Mouse (Mus musculus): Measurements from ENCODE around the gene Pkig.
"Not testable (repeated sequence)": the region's sequence is repeated elsewhere in the genome, so short reads cannot be mapped to it uniquely, and the experiment has no call there.

Gene Pkig

DNA sequence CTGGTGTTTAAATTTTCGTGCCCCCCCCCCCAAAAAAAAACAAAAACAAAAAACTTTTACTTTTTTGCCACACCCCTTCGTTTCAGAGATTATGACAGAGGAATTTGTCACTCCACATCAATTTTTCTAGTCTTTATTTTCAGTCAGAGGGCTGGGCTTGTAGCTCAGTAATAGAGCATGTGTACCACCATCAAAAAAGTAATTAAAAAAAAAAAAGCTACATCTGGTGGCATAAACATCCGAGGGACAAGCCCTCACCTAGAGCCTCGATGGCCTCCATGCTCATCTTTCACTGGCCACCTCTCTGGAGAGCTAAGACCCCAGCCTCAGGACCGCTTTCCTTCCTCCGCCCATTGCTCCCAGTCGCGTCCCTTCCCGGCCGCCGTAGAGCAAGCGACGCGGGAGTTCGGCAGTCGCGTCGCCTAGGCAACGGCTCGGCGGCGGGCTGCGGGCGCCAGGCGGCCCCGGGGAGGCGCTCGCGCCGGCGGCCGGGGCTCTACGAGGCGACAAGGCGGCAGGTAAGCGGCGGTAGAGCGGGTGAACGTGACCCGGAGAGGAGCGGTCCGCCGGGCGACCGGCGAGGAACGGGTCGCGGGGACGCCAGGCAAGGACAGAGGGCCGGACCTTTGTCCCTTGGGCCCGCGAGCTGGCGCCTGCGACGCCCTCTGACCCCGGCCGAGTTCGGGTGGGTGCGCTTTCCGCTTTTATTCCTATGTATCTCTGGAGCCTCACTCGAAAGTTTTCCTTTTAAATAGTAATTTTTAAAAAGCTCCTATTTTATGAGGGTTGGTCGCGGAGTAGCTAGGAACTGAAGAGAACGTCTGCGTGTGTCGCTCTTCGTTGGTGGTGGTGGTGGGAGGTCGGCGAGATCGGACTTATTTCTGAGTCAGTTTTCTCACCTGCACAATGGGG, at the start of gene Pkig:
TSS of gene Pkig (plus strand) at position 412 of the 912 bp plus-strand sequence.
- DNase-seq (ENCODE audit: low read depth) = peak; percentile 87

DNA sequence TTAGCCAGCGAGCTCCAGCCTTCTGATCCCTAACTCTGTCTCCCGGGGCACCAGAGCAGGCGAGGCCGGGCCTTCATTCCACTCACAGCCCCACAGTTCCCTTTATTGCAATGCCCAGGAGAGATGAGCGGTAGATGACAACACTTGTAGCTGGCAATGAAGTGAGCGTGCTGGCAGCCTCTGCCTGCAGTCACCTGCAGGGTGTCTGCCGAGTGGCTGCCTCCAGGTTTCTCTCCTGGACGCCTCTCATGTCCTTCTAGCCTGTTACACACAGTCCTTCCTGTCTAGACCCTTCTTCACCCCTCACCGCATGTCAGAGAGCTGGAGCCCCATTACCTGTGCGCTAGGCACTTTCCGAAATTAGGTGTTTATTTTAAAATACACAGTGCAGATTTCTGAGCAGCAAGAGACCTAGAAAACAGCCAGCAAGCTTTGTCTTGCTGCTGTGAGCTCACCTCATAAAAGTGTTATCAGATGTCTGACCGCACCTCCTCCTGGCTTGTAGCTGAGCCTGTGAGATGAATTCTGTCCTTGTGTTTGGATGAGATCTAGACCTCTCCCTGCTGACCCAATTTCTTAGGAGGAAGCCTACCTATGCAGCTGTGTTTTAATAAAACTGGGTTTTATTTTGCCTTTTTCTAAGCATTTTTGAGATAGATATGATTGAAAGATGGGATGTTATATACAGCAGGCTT, 48.8 kb upstream of the Pkig start:
- no peak for DNase-seq (ENCODE audit: low read depth)

DNA sequence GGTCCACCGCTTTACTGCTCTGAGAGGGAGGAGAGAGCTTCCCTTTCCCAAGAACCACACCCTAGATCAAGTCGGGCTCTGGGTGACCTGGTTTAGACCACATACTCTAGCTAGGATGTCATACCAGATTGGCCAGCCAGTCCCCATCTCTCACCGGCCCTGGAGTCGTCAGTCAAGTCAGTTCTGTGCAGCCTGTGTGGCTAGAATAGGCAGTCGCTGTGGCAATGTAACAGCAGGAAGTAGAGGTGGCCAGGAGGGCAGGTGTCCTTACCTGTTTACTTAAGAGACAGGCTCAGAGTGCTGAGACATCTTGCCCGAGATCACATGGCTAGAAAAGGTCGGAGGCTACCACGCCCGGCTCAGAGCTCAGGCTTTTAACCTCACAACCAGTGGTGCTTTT, 47.0 kb upstream of the Pkig start:
- no peak for DNase-seq (ENCODE audit: low read depth)

DNA sequence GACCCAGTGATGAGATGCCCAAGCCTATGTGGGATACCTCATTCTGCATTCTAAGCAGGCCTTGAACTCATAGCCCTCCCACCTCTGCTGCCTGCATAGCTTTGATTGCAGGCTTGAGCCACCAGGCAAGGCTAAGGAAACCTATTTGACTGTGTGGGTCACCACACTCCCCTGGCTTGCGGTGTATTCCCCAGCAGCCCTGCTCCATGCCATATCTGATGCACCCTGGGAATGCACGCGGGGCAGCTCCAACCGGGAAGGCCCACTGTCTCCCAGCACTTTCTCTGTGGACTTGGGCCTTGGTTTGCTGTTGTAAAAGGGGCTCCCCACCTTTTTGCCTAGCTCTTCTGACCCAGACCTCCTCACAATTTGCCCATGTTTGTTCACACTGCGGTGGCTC, 45.0 kb upstream of the Pkig start:
- no peak for DNase-seq (ENCODE audit: low read depth)

DNA sequence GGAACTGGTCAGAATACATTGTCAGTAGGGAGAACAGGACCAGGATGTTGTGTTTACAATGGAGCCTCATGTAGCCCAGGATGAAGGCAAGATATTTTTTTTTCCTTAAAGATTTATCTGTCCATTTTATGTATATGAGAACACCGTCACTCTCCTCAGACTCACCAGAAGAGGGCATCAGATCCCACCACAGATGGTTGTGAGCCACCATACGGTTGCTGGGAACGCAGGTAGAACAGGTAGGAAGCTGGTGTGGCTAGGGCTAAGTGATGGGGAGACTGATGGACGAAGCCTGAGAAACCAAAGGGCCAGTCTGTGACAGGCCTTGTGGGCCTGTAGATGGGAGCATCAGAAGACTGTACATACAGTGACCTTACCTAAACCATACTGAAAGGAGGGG, 44.2 kb upstream of the Pkig start:
- DNase-seq (ENCODE audit: low read depth) = no peak

DNA sequence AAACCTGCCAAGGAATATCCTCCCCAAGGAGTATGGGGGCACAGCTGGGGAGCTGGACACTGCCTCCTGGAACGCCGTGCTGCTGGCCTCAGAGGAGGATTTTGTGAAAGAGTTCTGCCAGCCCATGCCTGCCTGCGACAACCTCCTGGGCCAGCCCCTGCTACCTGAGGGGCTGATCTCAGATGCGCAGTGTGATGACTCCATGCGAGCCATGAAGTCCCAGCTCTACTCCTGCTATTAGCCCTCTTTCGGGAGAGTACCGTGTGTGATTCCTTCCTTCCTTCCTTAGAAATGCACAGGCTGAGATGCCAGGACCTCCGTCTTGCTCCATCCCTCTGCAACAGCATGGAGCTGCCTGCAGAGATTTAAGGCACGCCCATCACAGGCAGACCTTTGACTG, 42.8 kb upstream of the Pkig start:
- no peak for DNase-seq (ENCODE audit: low read depth)

DNA sequence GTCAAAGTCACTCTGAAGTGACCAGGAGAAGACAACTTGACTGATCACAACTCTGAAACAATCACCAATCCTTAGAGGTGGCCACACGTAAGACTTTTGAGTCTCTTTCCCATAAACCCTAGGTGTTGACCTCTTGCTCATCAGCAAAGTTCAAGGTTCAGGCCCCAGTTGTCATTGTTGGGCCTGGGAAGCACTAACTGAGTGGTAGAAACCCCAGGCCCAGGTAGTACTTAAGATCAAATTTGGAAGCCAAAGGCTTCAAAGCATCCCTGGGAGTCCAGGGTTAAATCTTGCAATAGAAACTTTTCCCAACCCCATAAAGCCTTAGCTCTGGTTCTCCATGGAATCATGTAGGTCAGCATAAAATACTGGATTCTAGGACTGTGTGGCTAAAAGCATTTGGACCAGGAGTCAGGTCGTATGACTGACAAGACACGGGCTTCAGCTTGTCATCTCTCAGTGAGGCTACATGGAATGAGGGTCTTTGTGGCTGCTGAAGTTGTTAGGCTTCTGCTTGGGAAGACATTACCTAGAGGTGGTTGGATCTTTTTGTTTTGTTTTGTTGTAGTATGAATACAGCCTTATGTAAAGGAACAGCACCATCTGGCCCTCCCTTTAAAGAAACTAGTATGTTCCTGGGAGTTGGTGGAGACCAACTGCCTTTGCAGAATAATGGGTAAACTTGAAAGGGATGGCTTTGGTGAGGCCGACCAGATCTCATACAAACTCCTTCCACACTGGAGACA, 42.1 kb upstream of the Pkig start:
- DNase-seq (ENCODE audit: low read depth) = no peak

DNA sequence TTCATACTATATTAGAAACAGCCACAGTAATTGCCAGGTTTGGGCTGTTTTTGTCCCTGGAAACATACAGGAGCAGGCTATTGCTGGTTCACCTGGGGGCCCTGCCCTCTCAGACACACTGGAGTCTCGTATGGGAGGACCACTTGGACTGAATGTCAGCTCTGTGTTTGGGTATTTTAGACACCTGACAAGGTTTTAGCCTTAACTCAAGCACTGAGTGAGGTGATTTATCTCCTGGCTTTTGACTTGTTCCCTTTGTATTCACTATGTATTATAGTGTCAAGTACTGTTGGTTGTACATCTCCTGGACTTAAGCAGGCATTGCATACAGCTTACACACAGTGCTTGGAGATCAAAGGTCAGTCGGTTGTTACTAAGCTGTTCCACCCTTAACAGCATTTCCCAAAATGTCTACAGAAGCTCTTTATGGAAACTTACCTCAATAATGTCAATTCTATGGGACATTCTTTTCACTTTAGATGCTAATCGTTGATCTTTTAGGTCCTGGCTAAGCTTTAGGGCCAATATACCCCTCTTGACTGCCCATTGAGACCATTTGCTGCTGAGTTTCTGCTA, 41.4 kb upstream of the Pkig start:
- DNase-seq (ENCODE audit: low read depth) = no peak

DNA sequence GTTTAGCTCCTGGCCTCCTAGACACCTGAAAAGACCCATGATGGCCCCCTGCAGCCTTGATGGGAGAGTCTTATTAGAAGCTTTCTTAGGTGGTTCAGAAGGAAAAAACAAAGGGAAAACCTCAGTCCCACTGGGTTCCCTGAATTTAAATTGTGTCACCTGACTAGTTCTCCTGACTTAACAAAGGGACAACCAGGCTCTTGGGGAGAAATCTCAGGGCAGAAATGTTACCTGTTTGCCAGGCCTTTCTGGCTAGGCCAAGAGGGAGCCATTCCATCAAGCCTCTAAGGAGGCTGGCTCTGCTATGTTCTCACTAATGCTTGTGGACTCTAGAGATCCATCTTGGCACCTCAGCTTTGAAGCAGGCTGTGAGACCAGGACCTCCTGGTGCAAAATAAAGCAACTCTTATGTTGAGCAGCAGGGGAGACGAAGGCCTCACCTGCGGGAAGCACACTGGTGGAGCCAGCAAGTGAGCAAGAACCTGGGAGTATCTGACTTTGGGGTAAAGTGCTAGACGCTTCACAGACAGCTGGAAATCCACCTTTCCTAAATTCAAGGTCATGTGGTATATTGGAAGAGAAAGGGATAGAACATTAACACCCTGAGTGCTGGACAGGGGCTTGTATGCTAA, 40.8 kb upstream of the Pkig start:
- no peak for DNase-seq (ENCODE audit: low read depth)

DNA sequence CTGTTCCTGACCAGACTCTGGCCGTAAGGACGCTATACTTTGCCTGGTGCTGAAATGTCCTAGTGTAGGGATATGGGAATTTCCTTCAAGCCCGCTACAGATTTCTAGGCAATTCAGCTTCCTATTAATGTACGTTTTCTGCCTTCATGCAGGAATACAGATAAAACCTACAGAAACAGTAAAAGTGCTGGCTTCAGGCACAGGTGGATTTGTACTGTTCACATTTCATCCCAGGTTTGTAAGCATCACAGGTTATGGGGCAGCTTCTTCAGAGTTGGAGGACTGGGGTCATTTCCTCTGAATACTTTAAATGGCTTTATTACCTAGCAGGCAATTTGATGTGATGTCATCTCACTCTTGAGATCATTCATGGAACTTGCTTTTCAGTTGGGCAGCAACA, 40.3 kb upstream of the Pkig start:
- DNase-seq (ENCODE audit: low read depth) = no peak

DNA sequence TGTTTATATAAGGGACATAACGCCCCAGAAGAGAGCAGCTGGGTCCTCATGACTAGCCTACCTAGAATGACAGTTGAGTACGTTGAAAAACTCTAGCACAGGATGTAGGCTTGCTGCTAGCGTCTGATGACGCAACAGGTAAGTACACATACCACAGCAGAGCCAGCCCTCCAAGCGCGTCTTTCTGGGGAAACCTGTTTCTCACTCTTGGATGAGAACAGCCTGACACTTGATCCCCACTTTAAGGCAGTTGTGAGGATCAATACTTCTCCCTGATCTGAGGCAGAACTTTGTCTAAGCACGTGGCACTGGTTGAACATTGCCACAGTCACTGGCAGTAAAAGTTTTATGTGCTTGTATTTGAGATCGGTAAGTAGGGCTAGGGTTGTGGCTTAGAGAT, 37.7 kb upstream of the Pkig start:
- DNase-seq (ENCODE audit: low read depth) = no peak

DNA sequence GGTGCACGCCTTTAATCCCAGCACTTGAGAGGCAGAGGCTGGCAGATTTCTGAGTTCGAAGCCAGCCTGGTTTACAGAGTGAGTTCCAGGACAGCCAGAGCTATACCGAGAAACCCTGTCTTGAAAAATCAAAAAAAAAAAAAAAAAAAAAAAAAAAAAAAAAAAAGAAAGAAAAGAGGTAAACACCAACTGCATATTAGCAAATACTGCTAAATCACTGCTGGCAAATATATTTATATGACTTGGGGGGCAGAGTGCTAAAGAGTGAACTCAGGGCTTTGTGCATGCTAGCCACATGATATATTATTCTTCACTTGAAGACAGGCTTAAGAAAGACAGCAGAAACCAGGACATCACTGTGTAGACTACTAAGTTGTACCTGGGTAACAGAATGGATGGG, 36.8 kb upstream of the Pkig start:
- not testable (repeated sequence) for DNase-seq (ENCODE audit: low read depth)

DNA sequence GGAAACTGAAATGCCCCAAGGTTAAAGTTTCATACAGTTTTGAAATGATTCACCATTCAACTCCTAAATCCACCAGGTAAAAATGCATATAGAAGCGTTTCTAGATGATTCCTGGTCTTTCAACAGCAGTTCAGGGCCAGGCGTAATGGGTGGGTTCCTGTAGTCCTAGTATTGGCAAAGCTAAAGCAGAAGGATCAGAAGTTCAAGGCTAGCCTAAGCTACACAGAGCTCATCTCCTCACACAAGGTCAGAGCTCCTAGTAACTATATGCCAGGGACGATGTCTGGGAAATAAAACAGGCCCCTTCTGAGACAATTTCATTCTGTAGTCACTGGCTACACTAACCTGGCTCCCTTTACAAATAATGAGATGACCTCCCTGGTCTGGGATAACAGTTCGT, 27.0 kb upstream of the Pkig start:
- DNase-seq (ENCODE audit: low read depth) = no peak

DNA sequence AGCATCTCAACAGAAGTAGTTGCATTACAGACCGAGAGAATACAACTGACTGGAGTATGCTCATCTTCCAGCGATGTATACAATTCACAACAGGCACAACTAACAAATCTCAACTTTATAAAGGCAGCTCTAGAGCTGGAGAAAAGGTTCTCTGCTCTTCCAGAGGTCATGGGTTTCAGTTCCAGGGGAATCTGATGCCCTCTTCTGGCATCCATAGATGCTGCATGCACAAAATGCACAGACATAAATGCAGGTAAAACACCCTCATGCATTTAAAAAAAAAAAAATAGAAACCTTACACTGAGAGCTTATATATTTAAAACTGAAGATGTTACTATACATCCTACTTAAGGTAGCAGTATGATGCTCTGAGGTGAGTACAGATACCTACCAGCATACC, 26.5 kb upstream of the Pkig start:
- DNase-seq (ENCODE audit: low read depth) = no peak

DNA sequence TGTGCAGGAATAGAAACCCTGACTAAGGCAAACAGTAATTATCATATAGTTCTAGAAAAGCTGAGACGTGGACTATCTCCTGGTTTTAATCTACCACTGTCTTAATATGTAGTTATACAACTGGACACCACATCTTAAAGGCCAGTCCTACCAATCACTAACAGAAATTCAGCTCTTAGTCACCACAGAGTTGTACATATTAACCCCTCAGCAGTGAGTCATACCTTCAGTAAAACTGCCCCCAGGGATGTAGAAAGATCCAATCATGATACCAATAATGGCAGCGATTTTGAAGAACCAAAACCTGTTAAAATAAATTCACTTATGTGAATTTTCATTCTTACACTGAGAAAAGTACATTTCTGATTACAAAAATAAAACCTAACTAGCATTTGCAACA, 24.0 kb upstream of the Pkig start:
- DNase-seq (ENCODE audit: low read depth) = no peak

DNA sequence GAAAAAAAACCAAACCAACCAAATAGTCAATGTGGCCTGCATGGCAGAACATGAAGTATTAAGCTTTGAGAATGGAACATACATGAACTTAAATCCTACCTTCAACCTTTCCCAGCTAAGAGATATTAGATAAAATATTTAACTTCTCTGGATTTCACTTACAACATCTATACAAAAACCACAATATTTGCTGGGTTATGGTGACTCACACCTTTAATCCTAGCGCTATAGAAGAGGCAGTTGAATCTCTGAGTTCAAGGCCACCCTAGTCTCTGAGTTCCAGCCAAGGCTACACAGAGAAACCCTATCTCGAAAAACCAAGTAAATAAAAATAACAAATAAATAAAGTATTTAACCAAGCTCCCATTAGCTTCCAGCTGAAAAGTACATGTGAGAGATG, 22.1 kb upstream of the Pkig start:
- no peak for DNase-seq (ENCODE audit: low read depth)

DNA sequence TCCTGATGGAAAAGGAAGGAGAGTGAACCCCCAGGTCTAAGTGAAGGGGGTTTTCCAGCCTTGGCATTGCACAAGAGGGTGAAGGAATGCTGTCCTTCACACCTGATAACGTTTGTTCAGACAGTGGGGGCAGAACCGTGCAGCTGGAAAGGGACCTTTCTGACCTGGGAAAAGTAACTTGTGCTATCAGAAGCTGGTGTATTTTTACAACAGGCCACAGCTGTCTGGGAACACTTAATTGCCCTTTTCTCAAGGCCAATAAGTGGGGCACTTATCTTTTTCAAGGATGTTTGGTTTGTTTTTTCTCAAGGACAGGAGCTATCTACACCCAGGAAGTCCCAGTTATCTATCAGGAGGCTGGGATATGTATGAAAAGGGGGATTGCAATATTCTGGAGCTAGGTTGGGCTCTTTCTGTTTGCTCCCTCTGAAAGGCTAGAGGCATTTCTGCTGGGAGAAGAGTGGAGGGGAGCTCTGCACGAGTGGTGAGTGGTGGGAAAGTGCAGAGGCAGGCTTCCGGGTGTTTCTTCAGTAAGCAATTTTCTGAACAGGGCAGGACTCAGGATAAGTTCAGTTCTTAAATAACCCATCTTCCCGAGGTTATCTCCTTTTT, 20.4 kb upstream of the Pkig start:
- DNase-seq (ENCODE audit: low read depth) = no peak

DNA sequence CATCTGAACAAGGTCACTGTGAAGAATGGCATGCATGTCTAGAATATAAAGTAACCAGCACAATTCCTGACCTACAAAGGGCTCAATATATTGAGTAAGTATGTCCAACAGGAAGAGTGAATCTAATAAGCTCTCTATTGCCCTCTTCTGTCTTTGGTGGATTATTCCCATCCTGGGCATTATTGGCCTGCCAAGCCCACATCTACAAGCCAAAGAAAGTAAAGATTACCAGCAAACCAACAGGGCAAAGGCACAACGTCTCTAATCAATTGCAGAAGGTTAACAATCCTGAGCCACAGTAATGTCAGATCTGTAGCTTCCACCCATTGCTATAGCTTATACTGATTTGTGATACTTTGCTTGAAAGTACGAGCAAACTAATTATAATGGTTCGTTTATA, 17.7 kb upstream of the Pkig start:
- DNase-seq (ENCODE audit: low read depth) = peak; percentile 57

DNA sequence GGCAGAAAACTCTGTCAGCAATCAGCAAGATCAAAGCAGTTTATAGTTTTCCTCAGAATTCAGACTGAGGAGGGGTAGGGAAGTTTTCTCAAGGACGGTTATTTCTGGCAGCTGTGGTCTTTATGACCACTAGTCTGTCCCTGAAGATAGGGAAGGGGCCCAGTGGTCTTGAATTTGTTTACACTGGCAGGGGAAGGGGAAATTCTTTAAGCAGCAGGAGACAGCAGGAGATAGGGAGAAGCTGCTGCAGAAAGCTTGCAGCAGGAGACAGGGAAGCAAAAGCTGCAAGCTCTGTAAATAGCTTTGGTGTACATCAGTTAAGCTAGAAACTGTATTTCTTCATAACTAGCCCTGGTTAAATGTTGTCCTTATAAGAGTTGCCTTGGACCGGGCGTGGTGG, 16.5 kb upstream of the Pkig start:
- peak; percentile 27 for DNase-seq (ENCODE audit: low read depth)

DNA sequence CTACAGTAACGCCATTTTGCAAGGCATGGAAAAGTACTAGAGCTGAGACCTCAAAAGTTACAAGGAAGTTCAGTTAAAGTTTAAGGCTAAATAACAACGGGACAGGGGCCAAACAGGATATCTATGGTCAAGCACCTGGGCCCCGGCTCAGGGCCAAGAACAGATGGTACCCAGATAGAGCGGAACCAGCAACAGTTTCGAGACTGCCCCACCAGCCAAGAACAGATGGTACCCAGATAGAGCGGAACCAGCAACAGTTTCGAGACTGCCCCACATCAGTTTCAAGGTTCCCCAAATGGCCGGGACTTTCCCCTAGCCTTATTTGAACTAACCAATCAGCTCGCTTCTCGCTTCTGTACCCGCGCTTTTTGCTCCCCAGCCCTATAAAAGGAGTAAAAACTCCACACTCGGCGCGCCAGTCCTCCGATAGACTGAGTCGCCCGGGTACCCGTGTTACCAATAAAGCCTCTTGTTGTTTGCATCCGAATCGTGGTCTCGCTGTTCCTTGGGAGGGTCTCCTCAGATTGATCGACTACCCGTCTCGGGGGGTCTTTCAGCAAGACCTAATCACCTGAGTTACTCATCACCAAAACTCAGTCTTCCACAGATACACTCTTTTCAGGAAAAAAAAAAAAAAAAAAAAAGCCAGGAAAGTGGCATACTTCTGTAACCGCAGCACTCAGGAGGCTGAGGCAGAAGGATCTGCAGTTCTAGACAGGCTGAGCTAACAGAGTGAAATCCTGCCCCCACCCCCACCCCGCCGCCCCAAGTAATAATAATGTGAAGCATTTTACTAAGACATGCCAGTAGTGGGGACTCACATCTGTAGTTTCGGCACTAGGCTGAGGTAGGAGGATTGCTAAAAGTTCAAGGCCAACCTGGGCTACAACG, 15.3 kb upstream of the Pkig start:
- peak; percentile 96 for DNase-seq (ENCODE audit: low read depth)

DNA sequence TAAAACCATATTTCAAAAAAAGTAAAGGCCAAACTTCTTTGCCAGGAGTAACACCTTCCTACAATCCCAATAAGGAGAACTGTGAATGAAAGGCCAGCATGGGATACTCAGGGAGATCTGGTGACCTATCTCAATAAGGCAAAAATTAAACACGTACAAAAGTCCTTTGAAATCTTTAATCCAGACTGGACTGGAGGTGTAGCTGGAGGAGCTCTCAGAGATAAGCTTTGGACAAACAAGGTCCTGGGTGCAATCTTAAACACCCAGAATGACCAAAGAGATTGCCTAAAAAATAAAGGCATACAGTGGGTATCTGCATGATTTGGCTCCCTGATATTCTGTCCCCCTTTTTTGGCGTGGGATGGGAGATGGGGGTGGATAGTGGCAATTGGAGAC, 14.6 kb upstream of the Pkig start:
- no peak for DNase-seq (ENCODE audit: low read depth)

Data from induced T-regulatory cell, adult 2 months (primary cell).